Mouse (Mus musculus): Measurements from ENCODE around the gene Clca4a. TPM values are rescaled to one million over a fixed set of nuclear protein-coding genes. Genes with fewer than 3 reads are reported as not detected.

The Clca4a gene
- total RNA-seq, 2 experiments from 2014 or later = not detected

Other genes with a start within 250 kb of the Clca4a start
- 1 to 10 TPM in 1 of 2 experiments, under 1 TPM in 1; 0.62 to 1.0 TPM for gene Clca3a1, start 214.1 kb downstream of the Clca4a start, total RNA-seq (2021)
- under 1 TPM; 0.50 to 0.95 TPM for gene Clca3a2, start 155.6 kb downstream of the Clca4a start, total RNA-seq (2021)
- not detected for gene Clca3b, start 125.7 kb downstream of the Clca4a start, total RNA-seq (2021)
- not detected for gene Clca4b, start 42.5 kb downstream of the Clca4a start, total RNA-seq (2021)
- not detected for gene Clca1, start 57.7 kb upstream of the Clca4a start, total RNA-seq (2021)
- not detected for gene Clca2, start 124.4 kb upstream of the Clca4a start, total RNA-seq (2021)
- gene Odf2l, start 143.5 kb upstream of the Clca4a start, total RNA-seq (2021) = 10 to 100 TPM; 20.3 to 24.4 TPM

Data from left cerebral cortex, postnatal 4 days (tissue).